Mouse (Mus musculus) embryonic facial prominence, embryonic 12.5 days (tissue): ENCODE data around the gene Pdk3. TPM values are rescaled to one million over a fixed set of nuclear protein-coding genes. Genes with fewer than 3 reads are reported as not detected.

Experiments used
- ATAC-seq: fragments of 200-750 bp; cut with Nextera tagmentation; 2 replicates; pipeline ENCODE4 v1.8.0; 2017; ENCODE audit not compliant: insufficient number of reproducible peaks, insufficient read depth, low FRiP score, low TSS enrichment
- H3K27ac ChIP-seq: fragments of 300-500 bp; sonication (generic); 2 replicates; pipeline ENCODE4 v1.5.1; 2016; ENCODE audit warnings: mild to moderate bottlenecking
- H3K27me3 ChIP-seq: fragments of 300-500 bp; sonication (generic); 2 replicates; pipeline ENCODE4 v1.6.1; 2016; ENCODE audit warnings: mild to moderate bottlenecking, moderate library complexity
- H3K36me3 ChIP-seq: fragments of 300-500 bp; sonication (generic); 2 replicates; pipeline ENCODE4 v1.6.1; 2016; ENCODE audit warnings: mild to moderate bottlenecking
- H3K4me1 ChIP-seq: fragments of 300-500 bp; sonication (generic); 2 replicates; pipeline ENCODE4 v1.6.1; 2016
- H3K4me2 ChIP-seq: fragments of 300-500 bp; sonication (generic); replicated peaks from 2 replicates; pipeline ENCODE4 v1.6.1; 2016; ENCODE audit warnings: mild to moderate bottlenecking, moderate library complexity
- H3K4me3 ChIP-seq: fragments of 300-500 bp; sonication (generic); 2 replicates; pipeline ENCODE4 v1.5.1; 2016; ENCODE audit warnings: mild to moderate bottlenecking
- H3K9ac ChIP-seq: fragments of 300-500 bp; sonication (generic); 2 replicates; pipeline ENCODE4 v1.6.1; 2016; ENCODE audit warnings: mild to moderate bottlenecking, moderate library complexity
- H3K9me3 ChIP-seq: fragments of 300-500 bp; sonication (generic); 2 replicates; pipeline ENCODE4 v1.6.1; 2016; ENCODE audit warnings: mild to moderate bottlenecking, moderate library complexity
- WGBS: fragments of 180-500 bp; shearing (Covaris S2); methylation state at CpG from one replicate; pipeline ENCODE4 v1.1.7; 2016; 5-methylcytosine and 5-hydroxymethylcytosine counted together
- polyA plus RNA-seq: library from polyadenylated mRNA; unstranded; fragments of >200 nt; fragmentation: Nextera tagmentation; extraction: Ambion mirVana; gene quantifications from 2 replicates; pipeline ENCODE4 v1.2.1, GENCODE M21; 2016

Pdk3 gene
- 61.5 and 64.2 TPM in 2 replicates for polyA plus RNA-seq

DNA sequence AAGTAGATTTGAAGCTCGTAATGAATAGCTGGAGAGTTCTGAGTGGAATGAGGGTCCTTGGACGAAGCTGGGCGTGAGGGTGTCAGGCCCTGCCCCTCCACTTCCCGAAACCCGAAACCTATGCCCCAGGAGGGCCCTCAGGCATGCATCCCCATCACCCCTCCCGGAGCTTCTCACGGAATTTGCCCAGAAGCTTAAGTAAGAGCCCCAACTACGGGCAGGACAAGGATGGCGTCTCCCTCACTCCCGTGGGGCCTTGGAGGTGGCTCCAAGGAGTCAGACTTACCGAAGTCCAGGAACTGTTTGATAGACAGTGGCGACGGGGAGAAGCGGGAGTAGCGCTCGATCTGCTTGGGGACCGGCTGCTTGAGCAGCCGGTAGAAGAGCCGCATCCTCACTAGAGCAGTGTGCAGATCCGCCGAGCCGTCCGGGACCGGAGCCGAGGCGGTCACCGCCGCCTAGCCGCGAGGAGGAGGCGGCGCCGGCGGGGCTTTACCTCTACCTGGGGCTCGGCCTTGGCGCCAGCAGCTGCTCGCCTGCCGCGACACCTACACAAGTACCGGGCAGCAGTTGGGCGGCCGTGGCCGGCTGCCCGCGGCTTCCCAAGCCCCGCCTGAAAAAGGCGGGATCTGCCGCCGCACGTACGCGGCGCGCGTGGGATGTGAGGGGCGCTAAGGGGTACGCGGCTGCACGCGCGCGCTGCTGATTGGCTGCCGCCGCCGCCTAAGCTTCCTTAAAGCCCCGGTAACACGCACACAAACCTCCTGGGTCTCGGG is at the start of gene Pdk3:
Gene Pdk3, minus strand, starts transcription at position 641 of the 776 bp plus-strand sequence.
- no peaks in the 10 kb centered on the region for H3K9me3 ChIP-seq
- peak within 1 kb of the TSS; percentile 55 for H3K9ac ChIP-seq
- H3K4me2 ChIP-seq: peak within 1 kb of the TSS; percentile 46
- H3K27me3 ChIP-seq: 0 out of 2 replicates have a peak, but pooled peaks cover 4% of the 10 kb centered on the region
- H3K4me1 ChIP-seq: 0 out of 2 replicates have a peak, but pooled peaks cover 5% of the 10 kb centered on the region
- peak; percentile 97 for ATAC-seq
- H3K36me3 ChIP-seq: no peaks in the 10 kb centered on the region
- peak within 1 kb of the TSS; percentile 91 for H3K27ac ChIP-seq
- 23% methylated on average over 68 of the region's 68 CpGs for WGBS
- peak within 1 kb of the TSS; percentile 51 for H3K4me3 ChIP-seq

DNA sequence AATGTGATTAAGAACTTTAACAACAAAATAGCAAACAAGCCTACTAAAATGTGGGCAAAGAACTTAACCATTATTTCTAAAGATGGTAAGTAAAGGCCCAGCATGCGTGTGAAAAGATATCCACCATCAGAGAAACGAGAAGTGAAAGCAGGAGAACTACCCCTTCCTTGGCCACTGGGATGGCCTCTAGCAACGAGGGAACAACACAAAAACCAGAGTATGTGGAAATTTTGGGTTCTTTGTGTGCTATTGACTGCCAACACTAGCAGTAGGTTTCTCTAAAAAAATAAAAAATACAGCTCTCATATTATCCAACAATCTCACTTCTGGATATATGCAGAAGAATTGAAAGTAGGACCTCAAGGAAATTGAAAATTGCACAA is 45.6 kb upstream of the Pdk3 start:
- Histone ChIP-seq H3K27me3 (0 out of 2 replicates have a peak, but pooled peaks cover 5% of the 10 kb centered on the region), H3K9ac (no peak overlapping the region), H3K4me2 (no peak overlapping the region), H3K36me3 (no peaks in the 10 kb centered on the region), H3K4me3 (no peak overlapping the region), H3K4me1 (no peaks in the 10 kb centered on the region), H3K27ac (no peak overlapping the region), H3K9me3 (no peaks in the 10 kb centered on the region)
- ATAC-seq: no peak
- WGBS: 61% methylated on average over 3 of the region's 3 CpGs

DNA sequence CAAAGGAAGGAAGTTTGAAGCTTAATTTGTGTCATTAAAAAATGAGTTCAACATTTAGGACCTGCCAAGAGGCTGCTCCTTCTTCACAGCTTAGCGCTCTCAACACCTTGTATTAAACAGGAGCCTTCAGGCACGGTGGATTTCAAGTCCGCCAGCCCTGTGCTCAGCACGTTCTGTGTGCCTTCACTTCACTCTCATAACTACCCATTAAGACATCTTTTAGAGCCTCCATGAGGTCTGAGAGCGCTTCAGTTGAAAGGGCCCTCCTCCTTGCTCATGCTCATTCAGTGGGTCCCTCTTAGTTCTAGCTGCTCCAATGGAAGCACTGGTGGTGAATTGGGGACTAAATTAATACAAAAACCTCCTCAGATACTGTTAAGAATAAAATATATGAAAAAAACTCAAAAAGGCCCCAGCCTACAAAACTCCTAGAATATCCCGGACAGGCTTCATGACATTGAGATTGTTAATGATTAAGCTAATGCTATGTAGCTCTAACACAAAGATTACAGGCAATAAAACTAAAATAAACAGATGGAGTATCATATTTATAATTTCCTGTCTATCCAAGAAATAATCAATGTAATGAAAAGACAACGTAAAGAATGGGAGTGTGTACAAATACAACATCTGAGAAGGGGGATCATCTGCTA is 45.1 kb upstream of the Pdk3 start:
- Histone ChIP-seq H3K9ac (no peak overlapping the region), H3K27ac (no peak overlapping the region), H3K4me3 (no peak overlapping the region), H3K4me2 (no peak overlapping the region), H3K9me3 (no peaks in the 10 kb centered on the region), H3K27me3 (0 out of 2 replicates have a peak, but pooled peaks cover 5% of the 10 kb centered on the region), H3K4me1 (no peaks in the 10 kb centered on the region), H3K36me3 (no peaks in the 10 kb centered on the region)
- 81% methylated on average over 7 of the region's 7 CpGs for WGBS
- ATAC-seq: no peak

DNA sequence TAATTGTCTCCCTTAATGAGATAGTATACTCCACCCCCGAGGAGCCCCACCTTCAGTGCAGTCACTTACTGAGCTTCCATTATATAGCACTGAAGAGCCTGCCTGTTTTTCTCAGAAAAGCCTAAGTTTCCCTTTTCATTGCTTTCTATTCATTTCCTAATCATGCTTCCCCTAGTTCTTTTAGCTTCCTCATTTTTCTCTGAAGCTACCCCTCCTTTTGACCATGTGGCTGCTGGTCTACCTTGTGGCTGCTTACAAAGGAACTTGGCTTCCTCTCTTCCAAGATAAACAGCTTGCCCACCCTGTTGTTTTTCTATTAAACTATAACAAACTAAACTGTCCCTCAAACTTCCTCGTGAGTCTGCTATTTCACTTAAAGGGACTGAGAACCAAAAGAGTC is 31.4 kb upstream of the Pdk3 start:
- H3K36me3 ChIP-seq: no peaks in the 10 kb centered on the region
- no peak for ATAC-seq
- H3K4me3 ChIP-seq: no peak overlapping the region
- H3K4me1 ChIP-seq: no peaks in the 10 kb centered on the region
- 51% methylated on average over 2 of the region's 2 CpGs for WGBS
- H3K9ac ChIP-seq: no peak overlapping the region
- no peak overlapping the region for H3K4me2 ChIP-seq
- peaks cover 11% of the 10 kb centered on the region; the same call in 1 of the 2 replicates for H3K27me3 ChIP-seq
- H3K9me3 ChIP-seq: no peaks in the 10 kb centered on the region
- H3K27ac ChIP-seq: no peak overlapping the region

DNA sequence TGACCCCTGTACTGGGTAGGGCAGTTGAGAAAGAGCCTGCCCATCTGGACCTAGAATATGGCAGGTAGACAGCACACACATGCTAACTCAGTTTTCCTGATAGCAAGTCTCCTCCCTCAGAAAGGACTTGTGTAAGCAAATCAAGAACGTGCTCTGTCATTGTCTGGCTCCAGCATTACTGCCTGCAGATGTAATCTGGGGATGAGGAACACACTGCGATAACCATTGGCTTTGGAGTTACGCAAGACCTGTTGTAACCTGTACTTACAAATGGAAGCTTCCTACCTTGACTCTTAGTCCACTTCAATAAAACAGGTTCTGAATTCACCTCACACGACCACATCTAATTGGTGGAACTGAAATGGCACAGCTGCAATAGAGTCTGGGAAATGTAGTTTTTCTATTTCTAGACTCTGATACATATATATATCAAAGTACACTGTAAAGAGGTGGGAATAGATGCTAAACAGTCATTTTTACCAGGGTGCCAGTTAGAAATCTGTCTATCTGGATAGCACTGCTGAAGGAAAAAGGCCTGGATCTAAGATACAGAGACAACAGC is 30.6 kb upstream of the Pdk3 start:
- H3K9me3 ChIP-seq: no peaks in the 10 kb centered on the region
- H3K36me3 ChIP-seq: no peaks in the 10 kb centered on the region
- no peak overlapping the region for H3K9ac ChIP-seq
- peaks cover 11% of the 10 kb centered on the region; the same call in 1 of the 2 replicates for H3K27me3 ChIP-seq
- ATAC-seq: no peak
- H3K4me2 ChIP-seq: no peak overlapping the region
- no peak overlapping the region for H3K27ac ChIP-seq
- 83% methylated on average over 4 of the region's 4 CpGs for WGBS
- no peak overlapping the region for H3K4me3 ChIP-seq
- no peaks in the 10 kb centered on the region for H3K4me1 ChIP-seq

DNA sequence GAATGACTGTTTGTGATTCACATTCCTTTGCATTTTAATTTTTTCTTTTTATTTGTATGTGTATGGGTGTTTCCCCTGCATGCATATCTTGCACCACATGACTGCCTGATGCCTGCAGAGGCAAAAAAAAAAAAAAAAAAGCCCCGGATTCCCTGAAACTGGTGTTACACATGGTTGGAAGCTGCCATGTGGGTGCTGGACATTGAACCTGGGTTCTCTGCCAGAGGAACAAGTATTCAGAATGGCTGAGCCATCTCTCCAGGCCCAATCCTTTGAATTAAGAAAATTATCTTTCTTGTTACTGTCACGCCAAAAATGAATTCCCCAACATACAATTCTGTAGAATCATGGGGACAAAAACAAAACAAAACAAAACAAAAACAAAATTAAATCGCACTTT is 25.8 kb upstream of the Pdk3 start:
- Histone ChIP-seq H3K27ac (no peak overlapping the region), H3K36me3 (no peaks in the 10 kb centered on the region), H3K4me1 (no peaks in the 10 kb centered on the region), H3K9me3 (no peaks in the 10 kb centered on the region), H3K4me3 (no peak overlapping the region), H3K9ac (no peak overlapping the region), H3K27me3 (peaks cover 11% of the 10 kb centered on the region; the same call in 1 of the 2 replicates), H3K4me2 (no peak overlapping the region)
- 59% methylated on average over 3 of the region's 3 CpGs for WGBS
- ATAC-seq: no peak

DNA sequence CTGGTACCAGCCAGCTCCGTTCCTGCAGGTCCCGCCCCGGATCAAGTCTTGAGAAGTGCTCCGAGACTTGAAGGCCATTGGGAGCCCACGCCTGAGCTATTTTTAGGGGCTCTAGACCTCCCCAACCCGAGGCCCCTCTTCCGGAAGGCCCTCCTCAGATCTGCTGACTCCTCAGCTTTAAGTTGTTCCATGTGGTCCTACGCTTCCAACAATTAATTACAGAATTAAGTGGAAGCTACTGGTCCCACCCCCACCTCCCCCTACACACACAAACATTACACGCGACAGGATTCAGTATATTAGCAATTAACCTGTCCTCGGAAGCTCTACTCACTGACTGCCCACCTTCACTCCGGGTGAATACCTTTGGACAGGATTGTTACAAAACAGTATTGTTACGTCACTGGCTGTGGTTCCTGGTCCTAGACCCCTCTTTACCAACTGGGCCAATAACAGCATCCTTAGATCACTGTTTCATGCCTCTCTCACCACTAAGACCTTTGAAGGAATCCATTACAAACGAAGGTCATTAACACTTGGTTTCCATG is 410 bp upstream of the Pdk3 start:
- 0 out of 2 replicates have a peak, but pooled peaks cover 4% of the 10 kb centered on the region for H3K27me3 ChIP-seq
- 0 out of 2 replicates have a peak, but pooled peaks cover 5% of the 10 kb centered on the region for H3K4me1 ChIP-seq
- no peaks in the 10 kb centered on the region for H3K9me3 ChIP-seq
- H3K27ac ChIP-seq: peak overlapping the region; percentile 91
- 31% methylated on average over 14 of the region's 14 CpGs for WGBS
- peak overlapping the region; percentile 46 for H3K4me2 ChIP-seq
- no peaks in the 10 kb centered on the region for H3K36me3 ChIP-seq
- H3K9ac ChIP-seq: peak overlapping the region; percentile 55; the same call in 1 of the 2 replicates
- H3K4me3 ChIP-seq: peak overlapping the region; percentile 51
- peak; percentile 9; the same call in 1 of the 2 replicates for ATAC-seq

DNA sequence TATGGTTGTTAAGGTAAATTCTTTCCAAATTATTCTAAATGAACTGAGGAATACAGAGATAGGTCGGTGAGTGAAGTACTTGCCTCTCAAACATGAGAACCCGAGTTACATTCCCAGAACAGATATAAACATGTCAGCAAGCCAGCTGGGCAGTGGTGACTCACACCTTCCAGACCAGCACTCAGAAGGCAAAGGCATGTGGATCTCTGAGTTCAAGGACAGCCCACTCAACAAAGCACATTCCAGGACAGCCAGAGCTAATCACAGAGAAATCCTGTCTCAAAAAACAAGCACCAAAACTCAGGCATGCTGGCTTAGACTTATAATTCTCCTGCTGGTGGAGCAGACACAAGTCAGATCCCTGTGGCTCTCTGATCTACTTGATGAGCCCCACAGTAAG is 6.2 kb downstream of the Pdk3 start:
- ATAC-seq: no peak

DNA sequence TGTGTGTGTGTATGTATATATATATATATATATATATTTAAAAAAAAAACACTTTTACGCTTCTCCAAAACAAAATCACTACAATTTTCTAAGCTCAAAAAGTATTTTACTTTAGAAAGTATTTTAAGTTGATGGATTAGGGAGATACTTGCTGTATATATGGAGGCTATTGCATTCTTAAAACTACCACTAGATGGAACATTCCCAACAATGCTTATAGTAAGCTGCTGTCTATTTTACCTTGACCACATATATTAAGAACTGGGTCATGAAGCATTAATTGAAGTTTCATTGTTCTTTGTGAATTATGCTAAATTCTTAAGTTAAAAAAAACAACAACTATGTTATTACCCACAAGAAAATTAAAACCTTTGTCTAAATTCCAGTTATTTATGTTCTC is 24.0 kb downstream of the Pdk3 start:
- Histone ChIP-seq H3K4me2 (no peak overlapping the region), H3K27me3 (no peaks in the 10 kb centered on the region; the same call in 1 of the 2 replicates), H3K9ac (no peak overlapping the region), H3K9me3 (no peaks in the 10 kb centered on the region), H3K4me1 (no peaks in the 10 kb centered on the region), H3K4me3 (no peak overlapping the region), H3K36me3 (no peaks in the 10 kb centered on the region), H3K27ac (no peak overlapping the region)
- 90% methylated on average over 1 of the region's 1 CpGs for WGBS
- no peak for ATAC-seq

More for the DNA sequence above, 6.2 kb downstream of the Pdk3 start:
- H3K27ac ChIP-seq: no peak overlapping the region
- 0 out of 2 replicates have a peak, but pooled peaks cover under 1% of the 10 kb centered on the region for H3K4me1 ChIP-seq
- H3K9me3 ChIP-seq: no peaks in the 10 kb centered on the region
- no peaks in the 10 kb centered on the region for H3K27me3 ChIP-seq
- no peak overlapping the region for H3K4me3 ChIP-seq
- H3K36me3 ChIP-seq: no peaks in the 10 kb centered on the region
- 79% methylated on average over 2 of the region's 2 CpGs for WGBS
- H3K9ac ChIP-seq: no peak overlapping the region
- no peak overlapping the region for H3K4me2 ChIP-seq

DNA sequence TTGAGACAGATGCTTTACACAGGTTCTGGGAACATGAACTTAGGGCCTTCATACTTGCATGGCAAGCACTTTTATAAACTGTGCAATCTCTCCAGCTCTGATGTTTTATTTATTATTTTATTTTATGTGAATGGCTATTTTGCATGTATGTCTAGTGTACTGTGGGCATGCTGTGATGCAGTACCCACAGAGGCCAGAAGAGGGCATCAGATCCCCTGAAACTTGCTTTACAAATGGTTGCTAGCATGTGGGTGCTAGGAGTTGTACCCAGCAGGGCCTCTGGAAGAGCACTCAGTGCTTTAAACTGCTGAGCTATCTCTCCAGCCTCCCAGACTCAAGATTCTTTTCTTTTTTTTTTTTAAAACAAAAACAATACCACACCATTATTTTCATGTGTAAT is 38.8 kb downstream of the Pdk3 start:
- H3K9me3 ChIP-seq: no peaks in the 10 kb centered on the region
- no peak overlapping the region for H3K4me2 ChIP-seq
- no peak overlapping the region for H3K27ac ChIP-seq
- ATAC-seq: no peak
- H3K4me3 ChIP-seq: no peak overlapping the region
- no peaks in the 10 kb centered on the region for H3K4me1 ChIP-seq
- no peak overlapping the region for H3K9ac ChIP-seq
- H3K27me3 ChIP-seq: no peaks in the 10 kb centered on the region
- no peaks in the 10 kb centered on the region for H3K36me3 ChIP-seq

DNA sequence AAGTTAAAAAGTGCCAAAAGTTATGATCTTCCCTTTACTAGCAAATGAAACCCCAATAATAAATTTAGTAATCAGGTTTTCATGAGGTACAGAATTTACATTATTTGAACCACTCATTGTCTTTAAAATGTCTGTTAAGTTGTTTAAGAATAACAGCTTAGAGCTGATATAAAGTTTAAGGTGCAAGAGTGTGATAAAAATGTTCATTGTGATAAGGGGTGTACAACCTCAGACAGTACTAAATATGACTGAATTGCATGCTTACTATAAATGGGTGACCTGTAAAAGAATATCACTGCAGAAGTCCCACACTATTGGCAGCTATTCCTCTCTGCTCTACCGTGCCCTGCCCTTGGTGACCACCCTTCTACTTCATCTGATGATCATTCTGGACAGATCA is 42.4 kb downstream of the Pdk3 start:
- Histone ChIP-seq H3K9me3 (no peaks in the 10 kb centered on the region), H3K9ac (no peak overlapping the region), H3K27me3 (no peaks in the 10 kb centered on the region), H3K4me1 (no peaks in the 10 kb centered on the region), H3K36me3 (no peaks in the 10 kb centered on the region), H3K4me3 (no peak overlapping the region), H3K4me2 (no peak overlapping the region), H3K27ac (no peak overlapping the region)
- 81% methylated on average over 1 of the region's 1 CpGs for WGBS
- no peak for ATAC-seq
